ENCODE assay signal across 16 mouse cellular contexts in genomic region chr9:53693718-53694117, GRCm38 (mm10). TPM values are rescaled to one million over a fixed set of nuclear protein-coding genes. Genes with fewer than 3 reads are reported as not detected.
A peak's percentile ranks its signal among the peaks of the same experiment; 100 is the strongest.
DNase-seq lines count a peak whose midpoint lies in the region; ATAC-seq lines count a peak whose summit lies in the region.
"Had no signal": no experiment of that assay in that cellular context is flagged by ENCODE, and none has a peak within 500 bp of the region (broad histone marks: within the 10 kb centered on the region; RNA-seq: fewer than 3 reads in every experiment).

No protein-coding gene starts in this region.

- peak; percentile 100 for ATAC-seq in common myeloid progenitor, adult 5-6 weeks (replicated peaks; ENCODE audit: low read depth, poor library complexity, severe bottlenecking)
- peak; percentile 70; the same call in 1 of the 2 replicates for ATAC-seq in megakaryocyte-erythroid progenitor cell, adult 5-6 weeks (replicated peaks; ENCODE audit: low FRiP score, low TSS enrichment, poor library complexity, severe bottlenecking)
- ATAC-seq: forebrain, postnatal 0 days; intestine, embryonic 15.5 days; midbrain, embryonic 13.5 days had no signal

- DNase-seq in 416B (ENCODE audit: low read depth) (peak; percentile 88), MN1 (ENCODE audit: low spot score) (no peak)
- peak; percentile 10 for DNase-seq in CD4-positive, CD25-positive, alpha-beta regulatory T cell, adult 2 months (ENCODE audit: low read depth, low spot score)
- DNase-seq in left cerebral cortex, adult 8-10 months (ENCODE audit: low spot score in 2 of 2), result no peak
- no peak for DNase-seq in cerebellum, adult 9-10 months
- DNase-seq: adrenal gland, adult 8-10 months; cerebellum, postnatal 14 days; forebrain, postnatal 0 days; gastrocnemius, adult 2 months; lung, adult 2 months; lung, postnatal 36 days; thymus, postnatal 36 days had no signal

RNA-seq across cellular contexts. Expression of gene Rab39, which starts 12.3 kb away (rescaled TPM):
- total RNA-seq in common myeloid progenitor, adult 5-6 weeks (2017), result 0.55 TPM in 1 of 2 replicates, not detected in the other
- not detected in 2 replicates for total RNA-seq in megakaryocyte-erythroid progenitor cell, adult 5-6 weeks (2014; fragmentation: Nextera tagmentation)
- total RNA-seq in megakaryocyte-erythroid progenitor cell, adult 5-6 weeks (2017), result not detected in 2 replicates
- total RNA-seq in left cerebral cortex, adult 8-10 months (2022), result 1 to 10 TPM; 1.1 to 2.0 (median 1.3) TPM

RNA-seq across cellular contexts. Expression of gene Cul5, which starts 23.9 kb away (rescaled TPM):
- 62.7 and 67.6 TPM in 2 replicates for total RNA-seq in common myeloid progenitor, adult 5-6 weeks (2017)
- total RNA-seq in megakaryocyte-erythroid progenitor cell, adult 5-6 weeks (2014; fragmentation: Nextera tagmentation), result 32.0 and 37.9 TPM in 2 replicates
- total RNA-seq in megakaryocyte-erythroid progenitor cell, adult 5-6 weeks (2017), result 83.3 and 86.8 TPM in 2 replicates
- total RNA-seq in left cerebral cortex, adult 8-10 months (2022), result 10 to 100 TPM; 46.2 to 53.1 (median 52.5) TPM

Comparison
In these comparisons a context has a peak if more than half of its experiments do, and no peak if none do; other contexts are left out.
1. DNase-seq: peak in 416B (single experiment) and CD4-positive, CD25-positive, alpha-beta regulatory T cell, adult 2 months (single experiment); none in left cerebral cortex, adult 8-10 months (0 of 2), MN1 (single experiment) and cerebellum, adult 9-10 months (single experiment).